11 mouse cellular contexts compared by ENCODE assay signal in the genomic region with DNA sequence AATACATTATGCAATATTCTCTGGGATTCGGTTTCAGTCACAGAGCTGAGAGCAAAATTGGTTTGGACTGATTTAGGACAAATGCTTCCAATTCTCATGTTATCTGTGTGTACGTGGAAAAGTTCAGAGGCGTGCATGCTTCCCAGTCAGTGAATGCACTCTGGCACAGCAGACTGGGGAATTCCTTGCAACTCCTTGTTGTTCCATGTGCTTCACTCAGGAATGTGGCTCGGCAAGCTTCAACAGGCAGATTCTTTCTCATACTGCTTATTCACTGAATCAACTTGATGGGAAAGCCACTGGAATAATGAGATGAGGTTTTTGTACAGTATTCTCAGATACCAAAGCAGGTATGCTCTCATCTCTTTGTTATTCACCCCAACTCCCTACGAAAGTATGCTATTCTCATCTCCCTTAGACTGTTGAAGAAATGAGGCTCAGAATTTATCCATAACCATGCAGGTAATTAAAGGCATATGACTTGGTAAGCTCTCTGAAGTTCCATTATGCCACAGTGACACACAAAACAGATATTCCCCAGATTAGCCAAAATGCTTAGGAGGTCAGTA.
DNase-seq lines count a peak whose midpoint lies in the region; ATAC-seq and TF ChIP-seq lines count a peak whose summit lies in the region.
"Had no signal": no experiment of that assay in that cellular context is flagged by ENCODE, and none has a peak within 500 bp of the region (broad histone marks: within the 10 kb centered on the region; RNA-seq: fewer than 3 reads in every experiment).

No protein-coding gene starts in this region.

- no peaks in the 10 kb centered on the region for H3K27me3 ChIP-seq in forebrain, embryonic 15.5 days
- H3K27me3 ChIP-seq in forebrain, embryonic 12.5 days: no peaks in the 10 kb centered on the region
- H3K27me3 ChIP-seq: heart, embryonic 13.5 days had no signal

- no peak for TF ChIP-seq CTCF in lung, adult 2 months (IDR thresholded peaks at IDR 0.05; ENCODE audit: insufficient read depth, low read length)

- no peak for TF ChIP-seq POLR2A in lung, adult 2 months (IDR thresholded peaks at IDR 0.05; ENCODE audit: borderline replicate concordance, extremely low read depth, low read depth, low read length)

- H3K9me3 ChIP-seq in forebrain, embryonic 15.5 days: no peaks in the 10 kb centered on the region
- no peaks in the 10 kb centered on the region for H3K9me3 ChIP-seq in forebrain, embryonic 12.5 days
- H3K9me3 ChIP-seq: heart, embryonic 13.5 days had no signal

- H3K4me3 ChIP-seq in lung, adult 2 months (replicated peaks; ENCODE audit: extremely low read depth, low read depth, low read length): no peak overlapping the region
- no peak overlapping the region for H3K4me3 ChIP-seq in forebrain, embryonic 15.5 days
- H3K4me3 ChIP-seq in forebrain, embryonic 12.5 days (replicated peaks): no peak overlapping the region
- H3K4me3 ChIP-seq: heart, embryonic 13.5 days had no signal

- H3K9ac ChIP-seq in forebrain, embryonic 15.5 days (replicated peaks): no peak overlapping the region
- no peak overlapping the region for H3K9ac ChIP-seq in forebrain, embryonic 12.5 days
- H3K9ac ChIP-seq: heart, embryonic 13.5 days had no signal

- 43% methylated on average over 5 of the region's 5 CpGs for WGBS in lung, adult 2 months
- 64% methylated on average over 5 of the region's 5 CpGs for WGBS in forebrain, embryonic 15.5 days
- WGBS in forebrain, embryonic 12.5 days: 70% methylated on average over 5 of the region's 5 CpGs

- peak; percentile 4 for DNase-seq in gastrocnemius, postnatal 10 days
- DNase-seq in gastrocnemius, adult 8-10 months (ENCODE audit: low spot score in 2 of 2): no peak
- peak; percentile 8 for DNase-seq in ZHBTc4 (ENCODE audit: low read depth, low spot score)
- peak; percentile 3 to 10 for DNase-seq in heart, postnatal 14 days
- peak; percentile 67 for DNase-seq in lung, adult 2 months
- no peak for DNase-seq in adrenal gland, postnatal 10 days
- DNase-seq: adrenal gland, postnatal 14 days; right cerebral cortex, postnatal 4 days had no signal

- no peaks in the 10 kb centered on the region for H3K36me3 ChIP-seq in forebrain, embryonic 15.5 days
- no peaks in the 10 kb centered on the region for H3K36me3 ChIP-seq in forebrain, embryonic 12.5 days (replicated peaks)
- H3K36me3 ChIP-seq: heart, embryonic 13.5 days had no signal

- no peak overlapping the region for H3K4me2 ChIP-seq in forebrain, embryonic 15.5 days (replicated peaks)
- no peak overlapping the region for H3K4me2 ChIP-seq in forebrain, embryonic 12.5 days
- H3K4me2 ChIP-seq: heart, embryonic 13.5 days had no signal

- H3K27ac ChIP-seq in forebrain, embryonic 15.5 days (replicated peaks): no peak overlapping the region
- no peak overlapping the region for H3K27ac ChIP-seq in forebrain, embryonic 12.5 days
- H3K27ac ChIP-seq: heart, embryonic 13.5 days had no signal

- H3K4me1 ChIP-seq in lung, adult 2 months (ENCODE audit: control insufficient read depth, insufficient read depth, low read length): peaks cover 3% of the 10 kb centered on the region
- H3K4me1 ChIP-seq in forebrain, embryonic 15.5 days: no peaks in the 10 kb centered on the region
- H3K4me1 ChIP-seq in forebrain, embryonic 12.5 days: no peaks in the 10 kb centered on the region

- no peak for ATAC-seq in forebrain, embryonic 15.5 days (replicated peaks)
- no peak for ATAC-seq in forebrain, embryonic 12.5 days (ENCODE audit: low FRiP score)

- intact Hi-C loops in heart, postnatal 14 days (cut with DNase I): no loop called here

Comparison
In these comparisons a context has a peak if more than half of its experiments do, and no peak if none do; other contexts are left out.
1. DNase-seq: peak in gastrocnemius, postnatal 10 days (single experiment), ZHBTc4 (single experiment), heart, postnatal 14 days (2 of 2) and lung, adult 2 months (single experiment); none in gastrocnemius, adult 8-10 months (0 of 2) and adrenal gland, postnatal 10 days (single experiment).